Mouse (Mus musculus): ENCODE data around the gene Tbca. TPM values are rescaled to one million over a fixed set of nuclear protein-coding genes. Genes with fewer than 3 reads are reported as not detected.

Tbca gene
- total RNA-seq (2021): 100 to 1,000 TPM; 125 to 127 TPM

GRCm38 (mm10) chr13:94788771-94789649 lies at the start of gene Tbca:
Gene Tbca (plus strand): TSS chr13:94788910.
- DNase-seq: peak; percentile 89 to 90
- intact Hi-C loops (cut with DNase I): loop anchor here (1.0 kb wide), 1 partner anchor 187 kb away; the partner anchor contains the start of gene Wdr41

- no peak for DNase-seq
- intact Hi-C loops (cut with DNase I): no loop called here
Measured at GRCm38 (mm10) chr13:94745176-94745575, 43.5 kb upstream of the Tbca start.

- intact Hi-C loops (cut with DNase I): no loop called here
- no peak for DNase-seq
Measured at GRCm38 (mm10) chr13:94765852-94766251, 22.9 kb upstream of the Tbca start.

- intact Hi-C loops (cut with DNase I): no loop called here
- DNase-seq: no peak
Measured at GRCm38 (mm10) chr13:94768460-94769154, 20.1 kb upstream of the Tbca start.

- intact Hi-C loops (cut with DNase I): no loop called here
- DNase-seq: no peak
Measured at GRCm38 (mm10) chr13:94769155-94769470, 19.6 kb upstream of the Tbca start.

GRCm38 (mm10) chr13:94786866-94787265 lies 1.8 kb upstream of the Tbca start:
- intact Hi-C loops (cut with DNase I): no loop called here
- no peak for DNase-seq

- intact Hi-C loops (cut with DNase I): loop anchor here (10.0 kb wide), 1 partner anchor 430 kb away; no protein-coding TSS in a partner anchor
- no peak for DNase-seq
Measured at GRCm38 (mm10) chr13:94794689-94795088, 6.0 kb downstream of the Tbca start.

- no peak for DNase-seq
- intact Hi-C loops (cut with DNase I): no loop called here
Measured at GRCm38 (mm10) chr13:94803480-94804057, 14.9 kb downstream of the Tbca start.

GRCm38 (mm10) chr13:94806315-94807179 lies 17.8 kb downstream of the Tbca start:
- DNase-seq: no peak
- intact Hi-C loops (cut with DNase I): no loop called here

- intact Hi-C loops (cut with DNase I): no loop called here
- DNase-seq: no peak
Measured at GRCm38 (mm10) chr13:94808596-94808995, 19.9 kb downstream of the Tbca start.

- intact Hi-C loops (cut with DNase I): no loop called here
- no peak for DNase-seq
Measured at GRCm38 (mm10) chr13:94809724-94810123, 21.0 kb downstream of the Tbca start.

GRCm38 (mm10) chr13:94811451-94811850 lies 22.7 kb downstream of the Tbca start:
- intact Hi-C loops (cut with DNase I): no loop called here
- DNase-seq: no peak

GRCm38 (mm10) chr13:94813770-94814169 lies 25.1 kb downstream of the Tbca start:
- intact Hi-C loops (cut with DNase I): no loop called here

GRCm38 (mm10) chr13:94820516-94820915 lies 31.8 kb downstream of the Tbca start:
- intact Hi-C loops (cut with DNase I): no loop called here
- no peak for DNase-seq

More at GRCm38 (mm10) chr13:94813770-94814169, 25.1 kb downstream of the Tbca start:
- no peak for DNase-seq

GRCm38 (mm10) chr13:94820956-94821355 lies 32.2 kb downstream of the Tbca start:
- no peak for DNase-seq
- intact Hi-C loops (cut with DNase I): no loop called here

GRCm38 (mm10) chr13:94826389-94826788 lies 37.7 kb downstream of the Tbca start:
- DNase-seq: no peak
- intact Hi-C loops (cut with DNase I): no loop called here

GRCm38 (mm10) chr13:94826986-94827385 lies 38.3 kb downstream of the Tbca start:
- no peak for DNase-seq
- intact Hi-C loops (cut with DNase I): no loop called here

- DNase-seq: no peak
- intact Hi-C loops (cut with DNase I): no loop called here
Measured at GRCm38 (mm10) chr13:94827847-94828246, 39.1 kb downstream of the Tbca start.

GRCm38 (mm10) chr13:94838047-94838720 lies 49.5 kb downstream of the Tbca start:
- no peak for DNase-seq
- intact Hi-C loops (cut with DNase I): no loop called here

GRCm38 (mm10) chr13:94838756-94839337 lies 50.1 kb downstream of the Tbca start:
- DNase-seq: no peak
- intact Hi-C loops (cut with DNase I): no loop called here
